Comparison of ENCODE assay signal across 14 mouse cellular contexts in genomic region chr14:73444733-73445132, GRCm38 (mm10). TPM values are rescaled to one million over a fixed set of nuclear protein-coding genes. Genes with fewer than 3 reads are reported as not detected.
DNase-seq lines count a peak whose midpoint lies in the region; ATAC-seq and TF ChIP-seq lines count a peak whose summit lies in the region.
"Had no signal": no experiment of that assay in that cellular context is flagged by ENCODE, and none has a peak within 500 bp of the region (broad histone marks: within the 10 kb centered on the region; RNA-seq: fewer than 3 reads in every experiment).

No protein-coding gene starts in this region.

- H3K4me1 ChIP-seq in intestine, embryonic 16.5 days (ENCODE audit: control insufficient read depth, insufficient read depth, low read length): peaks cover 10% of the 10 kb centered on the region
- H3K4me1 ChIP-seq in intestine, postnatal 0 days (replicated peaks; ENCODE audit: control insufficient read depth, insufficient read depth, low read length): 0 out of 2 replicates have a peak, but pooled peaks cover 2% of the 10 kb centered on the region
- peaks cover 38% of the 10 kb centered on the region for H3K4me1 ChIP-seq in kidney, adult 2 months (ENCODE audit: control insufficient read depth, insufficient read depth, low read length)
- peaks cover 13% of the 10 kb centered on the region for H3K4me1 ChIP-seq in liver, embryonic 16.5 days (ENCODE audit: control insufficient read depth, low read depth, low read length)
- H3K4me1 ChIP-seq in olfactory bulb, adult 2 months (ENCODE audit: control insufficient read depth, insufficient read depth, low read length): peaks cover 12% of the 10 kb centered on the region
- H3K4me1 ChIP-seq: forebrain, embryonic 13.5 days had no signal

- no peak overlapping the region for H3K4me2 ChIP-seq in intestine, embryonic 16.5 days (ENCODE audit: low read depth, low read length)
- H3K4me2 ChIP-seq in intestine, postnatal 0 days (replicated peaks; ENCODE audit: low read depth): no peak overlapping the region
- no peak overlapping the region for H3K4me2 ChIP-seq in liver, embryonic 16.5 days (ENCODE audit: low read depth, low read length)
- H3K4me2 ChIP-seq: forebrain, embryonic 13.5 days had no signal

- no peaks in the 10 kb centered on the region for H3K36me3 ChIP-seq in intestine, embryonic 16.5 days (ENCODE audit: control insufficient read depth, insufficient read depth, low read length)
- no peaks in the 10 kb centered on the region for H3K36me3 ChIP-seq in intestine, postnatal 0 days (ENCODE audit: control insufficient read depth, insufficient read depth)
- H3K36me3 ChIP-seq in kidney, adult 2 months (ENCODE audit: control insufficient read depth, insufficient read depth, low read length): no peaks in the 10 kb centered on the region
- H3K36me3 ChIP-seq in liver, embryonic 16.5 days (ENCODE audit: control insufficient read depth, insufficient read depth): no peaks in the 10 kb centered on the region

- no peak overlapping the region for H3K4me3 ChIP-seq in intestine, embryonic 16.5 days (ENCODE audit: low read length)
- H3K4me3 ChIP-seq in intestine, postnatal 0 days (ENCODE audit: low read depth, low read length): no peak overlapping the region
- no peak overlapping the region for H3K4me3 ChIP-seq in kidney, adult 2 months (ENCODE audit: insufficient read depth, low read depth, low read length)
- H3K4me3 ChIP-seq in liver, embryonic 16.5 days (ENCODE audit: low read depth, low read length): no peak overlapping the region
- H3K4me3 ChIP-seq in olfactory bulb, adult 2 months (ENCODE audit: insufficient read depth, low read depth, low read length): no peak overlapping the region
- H3K4me3 ChIP-seq: forebrain, embryonic 13.5 days; megakaryocyte, embryonic 14.5 days had no signal

- H3K27ac ChIP-seq in intestine, embryonic 16.5 days (ENCODE audit: low read length): 0 out of 2 replicates have a peak overlapping the region, but pooled peaks have one; percentile 31
- no peak overlapping the region for H3K27ac ChIP-seq in intestine, postnatal 0 days (ENCODE audit: low read depth, low read length)
- H3K27ac ChIP-seq in kidney, adult 2 months (ENCODE audit: insufficient read depth, low read depth, low read length): peak overlapping the region; percentile 94
- H3K27ac ChIP-seq in liver, embryonic 16.5 days (ENCODE audit: low read length): peak overlapping the region; percentile 43; the same call in 1 of the 2 replicates
- peak overlapping the region; percentile 46; the same call in 1 of the 2 replicates for H3K27ac ChIP-seq in olfactory bulb, adult 2 months (ENCODE audit: insufficient read depth, low read depth, low read length)
- H3K27ac ChIP-seq: forebrain, embryonic 13.5 days had no signal

- WGBS in intestine, embryonic 16.5 days: 66% methylated on average over 3 of the region's 3 CpGs
- WGBS in intestine, postnatal 0 days: 55% methylated on average over 3 of the region's 3 CpGs
- WGBS in kidney, adult 2 months: 45% methylated on average over 3 of the region's 3 CpGs
- WGBS in liver, embryonic 16.5 days (ENCODE audit: insufficient replicate concordance): 34% methylated on average over 3 of the region's 3 CpGs
- WGBS in olfactory bulb, adult 2 months: 85% methylated on average over 3 of the region's 3 CpGs

- H3K9me3 ChIP-seq in intestine, embryonic 16.5 days (ENCODE audit: control insufficient read depth, low read length): no peaks in the 10 kb centered on the region
- H3K9me3 ChIP-seq in intestine, postnatal 0 days (ENCODE audit: control insufficient read depth): no peaks in the 10 kb centered on the region
- no peaks in the 10 kb centered on the region for H3K9me3 ChIP-seq in liver, embryonic 16.5 days (replicated peaks; ENCODE audit: control insufficient read depth, low read length)
- H3K9me3 ChIP-seq: forebrain, embryonic 13.5 days; megakaryocyte, embryonic 14.5 days had no signal

- no peak for TF ChIP-seq CTCF in intestine, postnatal 0 days (IDR thresholded peaks at IDR 0.05; ENCODE audit: low read depth)
- TF ChIP-seq CTCF in kidney, adult 2 months (conservative IDR thresholded peaks at IDR 0.05; ENCODE audit: insufficient read depth, insufficient read length, low read depth, low read length): no peak
- TF ChIP-seq CTCF in olfactory bulb, adult 2 months (IDR thresholded peaks at IDR 0.05; ENCODE audit: insufficient read depth, low read depth, low read length): no peak

- TF ChIP-seq POLR2A in kidney, adult 2 months (IDR thresholded peaks at IDR 0.05; ENCODE audit: low read depth, low read length): no peak
- TF ChIP-seq POLR2A in olfactory bulb, adult 2 months (IDR thresholded peaks at IDR 0.05; ENCODE audit: insufficient read depth, low read depth, low read length): no peak

- no peak overlapping the region for H3K9ac ChIP-seq in intestine, embryonic 16.5 days (ENCODE audit: low read depth, low read length)
- no peak overlapping the region; the same call in 1 of the 2 replicates for H3K9ac ChIP-seq in intestine, postnatal 0 days (ENCODE audit: low read depth, low read length)
- no peak overlapping the region for H3K9ac ChIP-seq in liver, embryonic 16.5 days (ENCODE audit: low read depth, low read length)
- H3K9ac ChIP-seq: forebrain, embryonic 13.5 days had no signal

- H3K27me3 ChIP-seq in intestine, embryonic 16.5 days (replicated peaks; ENCODE audit: control insufficient read depth, insufficient read depth, low read length): no peaks in the 10 kb centered on the region
- no peaks in the 10 kb centered on the region for H3K27me3 ChIP-seq in intestine, postnatal 0 days (replicated peaks; ENCODE audit: control insufficient read depth, insufficient read depth, low read length)
- H3K27me3 ChIP-seq in kidney, adult 2 months (replicated peaks; ENCODE audit: control insufficient read depth, insufficient read depth, low read length): no peaks in the 10 kb centered on the region
- H3K27me3 ChIP-seq in liver, embryonic 16.5 days (ENCODE audit: control insufficient read depth, insufficient read depth, low read depth, low read length): no peaks in the 10 kb centered on the region
- H3K27me3 ChIP-seq: forebrain, embryonic 13.5 days; megakaryocyte, embryonic 14.5 days had no signal

- DNase-seq in kidney, adult 2 months: peak; percentile 62
- no peak for DNase-seq in neural tube, embryonic 10.5 days (ENCODE audit: extremely low spot score, low spot score)
- DNase-seq in thymus, postnatal 36 days: no peak
- DNase-seq: adrenal gland, postnatal 36 days; cerebellum, postnatal 36 days; gastrocnemius, postnatal 36 days; right cerebral cortex, postnatal 4 days had no signal

- no peak for ATAC-seq in intestine, embryonic 16.5 days
- no peak for ATAC-seq in intestine, postnatal 0 days
- no peak for ATAC-seq in liver, embryonic 16.5 days (ENCODE audit: low read depth)
- no peak for ATAC-seq in erythroblast, adult 5-6 weeks (replicated peaks; ENCODE audit: low FRiP score, poor library complexity, severe bottlenecking)
- ATAC-seq: forebrain, embryonic 13.5 days had no signal

RNA-seq across cellular contexts. Expression of gene Itm2b, which starts 59.6 kb away (rescaled TPM):
- 702 and 717 TPM in 2 replicates for polyA plus RNA-seq in intestine, embryonic 16.5 days (2015; fragmentation: Nextera tagmentation; extraction: Ambion mirVana)
- polyA plus RNA-seq in intestine, postnatal 0 days (2015; fragmentation: Nextera tagmentation; extraction: Ambion mirVana): 1,587 and 1,596 TPM in 2 replicates
- 2,034 and 2,219 TPM in 2 replicates for polyA plus RNA-seq in kidney, adult 2 months (2012; rRNA removed)
- polyA plus RNA-seq in liver, embryonic 16.5 days (2015; fragmentation: Nextera tagmentation; extraction: Ambion mirVana): 588 and 605 TPM in 2 replicates
- 469 and 510 TPM in 2 replicates for polyA plus RNA-seq in olfactory bulb, adult 2 months (2012; ENCODE audit: insufficient read depth, insufficient read length, low replicate concordance, missing spikeins)
- 663 and 726 TPM in 2 replicates for total RNA-seq in erythroblast, adult 5-6 weeks (2015; ENCODE audit: low replicate concordance)
- 538 and 746 TPM in 2 replicates for total RNA-seq in erythroblast, adult 5-6 weeks (2017; ENCODE audit: low replicate concordance)
